Mouse (Mus musculus) kidney, postnatal 25 days (tissue): ENCODE measurements around the gene Foxp1.

Experiments used
- DNase-seq, 2 experiments: peaks; one replicate each; pipeline ENCODE4 v3.0.0; 2021; ENCODE audit warnings: mixed read lengths in 2 of 2

Gene Foxp1

GRCm38 (mm10) chr6:98930652-98931300, 591.7 kb downstream of the Foxp1 start:
- no peak for DNase-seq

DNA sequence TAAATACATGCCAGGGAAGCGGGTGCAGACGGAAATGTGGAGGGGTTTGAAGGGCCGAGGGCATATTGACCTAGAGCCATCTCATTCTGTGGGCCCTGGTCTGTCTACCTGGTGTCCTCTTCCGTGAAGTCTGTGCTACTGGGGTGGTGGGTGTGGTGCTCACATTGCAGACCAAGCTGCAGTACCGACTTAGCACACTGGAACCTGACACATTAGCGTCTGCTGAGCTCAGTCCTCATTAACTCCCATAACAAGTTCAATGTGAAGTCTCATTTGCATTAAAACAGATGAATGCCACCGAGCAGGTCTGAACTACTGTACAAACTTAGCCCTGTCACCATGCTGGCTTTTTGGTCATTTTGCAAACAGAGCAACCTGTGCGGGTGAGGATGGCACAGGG, 594.2 kb downstream of the Foxp1 start:
- DNase-seq = no peak

DNA sequence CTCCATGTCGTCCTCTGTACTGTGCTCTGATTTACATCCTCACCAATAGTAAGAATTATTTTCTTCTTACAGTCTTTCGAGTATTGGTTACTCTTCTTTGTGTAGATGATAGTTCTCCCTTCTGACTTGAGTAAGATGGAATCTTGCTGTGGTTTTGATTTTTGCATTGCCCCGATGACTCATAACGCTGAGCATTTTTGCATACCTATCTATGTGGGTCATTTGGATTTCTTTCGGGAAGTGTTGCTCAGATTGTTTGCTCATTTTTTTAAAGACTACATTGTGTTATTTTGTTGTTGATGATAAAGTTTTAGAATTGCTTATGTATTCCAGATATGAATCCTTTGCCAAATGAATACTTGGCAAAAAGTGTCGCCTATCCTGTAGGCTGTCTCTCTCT, 621.3 kb downstream of the Foxp1 start:
- DNase-seq = no peak

DNA sequence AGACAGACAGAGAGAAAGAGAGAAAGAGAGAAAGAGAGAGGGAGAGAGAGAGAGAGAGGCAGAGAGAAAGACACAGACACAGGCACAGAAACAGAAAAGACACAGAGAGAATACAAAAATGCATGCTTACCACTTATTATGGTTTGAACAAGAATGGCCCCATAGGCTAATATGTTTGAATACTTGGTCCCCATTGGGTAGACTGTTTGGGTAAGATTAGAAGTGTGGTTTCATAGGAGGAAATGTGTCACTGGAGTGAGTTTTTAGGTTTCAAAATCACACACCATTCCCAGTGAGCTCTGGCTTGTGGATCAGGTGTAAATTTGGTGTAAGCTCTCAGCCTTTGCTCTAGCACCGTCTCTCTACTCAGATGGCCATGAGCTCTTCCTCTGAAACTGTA, 644.3 kb downstream of the Foxp1 start:
- no peak for DNase-seq

- no peak for DNase-seq
Measured at GRCm38 (mm10) chr6:98876401-98876800, 646.1 kb downstream of the Foxp1 start.
